Mouse (Mus musculus): ENCODE results near the gene Plekha4.

The Plekha4 gene

DNA sequence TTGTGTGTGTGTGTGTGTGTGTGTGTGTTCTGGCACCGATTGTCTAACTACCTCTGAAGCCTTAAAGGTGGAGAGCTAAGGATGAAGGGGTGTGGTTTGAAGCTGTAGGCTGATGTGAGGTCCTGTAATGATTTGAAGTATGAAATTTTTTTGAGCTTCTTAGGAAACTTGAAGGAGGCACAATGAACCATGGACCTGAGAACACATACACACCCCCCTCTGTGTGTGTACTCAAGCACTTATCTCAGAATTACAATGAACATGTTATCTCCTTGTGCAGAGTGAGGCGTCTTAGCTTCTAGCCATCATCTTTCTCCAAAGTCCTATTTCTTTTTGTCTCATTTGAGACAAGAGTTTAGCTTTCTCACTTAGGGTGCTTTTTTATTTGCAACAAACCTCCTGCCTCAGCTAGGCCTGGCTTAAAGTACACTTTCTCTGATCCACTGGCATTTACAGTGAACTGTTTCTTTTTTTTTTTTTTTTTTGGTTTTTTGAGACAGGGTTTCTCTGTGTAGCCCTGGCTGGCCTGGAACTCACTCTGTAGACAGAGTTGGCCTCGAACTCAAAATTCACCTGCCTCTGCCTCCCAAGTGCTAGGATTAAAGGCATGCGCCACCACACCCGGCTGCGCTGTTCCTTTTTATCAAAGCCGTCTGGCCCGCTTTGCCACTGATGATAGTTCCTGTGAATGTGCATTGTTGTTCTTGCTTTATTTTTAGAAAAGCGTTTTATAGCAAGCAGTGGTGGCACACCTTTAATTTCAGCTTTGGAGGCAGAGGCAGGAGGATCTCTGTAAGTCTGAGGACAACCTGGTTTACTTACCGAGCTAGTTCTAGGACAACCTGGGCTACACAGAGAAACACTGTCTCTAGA lies 42.7 kb downstream of the Plekha4 start:
- no peak for DNase-seq

DNA sequence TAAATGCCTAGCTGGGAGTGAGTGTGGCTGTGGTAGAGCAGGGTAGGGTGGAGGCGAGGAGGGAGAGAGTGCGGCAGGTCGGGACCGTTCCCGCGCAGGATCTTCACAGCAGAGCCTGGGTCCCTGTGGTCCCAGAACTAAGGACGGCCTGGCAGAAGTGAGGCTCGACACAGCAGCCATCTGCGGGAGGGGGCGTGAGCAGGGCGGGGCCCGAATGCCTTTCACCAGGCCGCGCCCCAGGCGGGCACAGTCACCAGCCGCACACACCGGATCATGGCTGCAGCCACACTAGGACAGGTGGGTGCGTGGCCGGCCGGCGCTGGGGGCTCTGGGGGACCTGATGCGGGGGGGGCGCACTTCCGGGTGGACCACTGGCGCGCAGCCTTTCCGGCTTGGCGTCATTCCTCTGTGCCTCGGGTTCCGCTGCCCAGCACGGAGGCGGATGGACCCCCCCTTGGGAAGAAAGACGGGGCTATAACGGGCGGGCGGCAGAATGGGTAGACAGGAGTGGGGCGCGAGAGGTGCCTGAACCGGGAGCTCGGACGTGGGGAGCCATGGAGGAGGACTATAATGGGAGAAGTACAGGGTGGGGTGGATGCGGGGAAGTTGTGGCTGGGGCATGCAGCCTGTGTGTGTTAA lies 44.1 kb downstream of the Plekha4 start, which contains the start of gene Bcat2:
TSS of gene Bcat2 (plus strand) at position 51 of the 639 bp plus-strand sequence.
- peak; percentile 80 to 81 for DNase-seq

GRCm38 (mm10) chr7:45571966-45572365 lies 45.8 kb downstream of the Plekha4 start:
- no peak for DNase-seq

DNA sequence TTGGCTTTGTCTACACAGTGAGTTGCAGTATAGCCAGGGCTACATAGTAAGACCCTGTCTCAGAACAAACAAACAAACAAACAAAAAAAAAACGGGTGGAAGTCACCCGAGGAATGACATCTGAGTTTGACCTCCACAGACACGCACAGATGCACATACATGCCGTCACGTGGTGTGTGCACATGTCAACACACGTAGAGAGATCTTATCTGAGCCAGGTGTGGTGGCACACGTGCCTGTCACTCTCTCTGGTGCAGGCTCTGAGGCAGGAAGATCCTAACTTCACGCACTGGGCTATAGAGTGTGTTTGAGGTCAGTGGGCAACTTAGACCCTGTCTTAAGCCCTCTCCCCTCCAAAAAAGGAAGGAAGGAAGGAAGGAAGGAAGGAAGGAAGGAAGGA lies 47.8 kb downstream of the Plekha4 start:
- DNase-seq, result no peak

- no peak for DNase-seq
These were observed 48.6 kb downstream of the Plekha4 start for GRCm38 (mm10) chr7:45574472-45575379.

GRCm38 (mm10) chr7:45585923-45586322 lies 59.8 kb downstream of the Plekha4 start:
- DNase-seq, result no peak

GRCm38 (mm10) chr7:45587631-45588592 lies 61.8 kb downstream of the Plekha4 start:
- no peak for DNase-seq

DNA sequence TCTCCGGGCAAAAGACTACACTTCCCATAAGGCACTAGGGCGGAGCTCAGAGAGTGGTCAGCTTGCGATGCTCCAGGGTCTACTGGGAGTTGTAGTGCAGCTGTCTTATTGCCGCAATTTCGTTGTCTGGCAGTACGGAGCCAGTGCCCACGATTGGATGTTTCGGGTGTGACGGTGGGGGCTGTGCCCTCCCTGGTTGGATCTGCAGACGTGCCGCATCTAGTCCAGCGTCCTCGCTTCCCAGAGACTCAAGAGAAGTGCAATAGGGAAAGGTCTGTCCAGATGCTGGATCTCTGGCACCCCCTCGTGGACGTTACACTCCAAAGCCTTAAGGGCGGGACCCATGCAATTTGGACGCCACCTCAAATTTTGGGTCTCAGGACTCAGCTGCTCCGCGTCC lies 63.0 kb downstream of the Plekha4 start:
- DNase-seq, result peak; percentile 94 to 97

- no peak for DNase-seq
These were observed 63.8 kb downstream of the Plekha4 start for GRCm38 (mm10) chr7:45589898-45590297.

GRCm38 (mm10) chr7:45590874-45591273 lies 64.7 kb downstream of the Plekha4 start:
- DNase-seq, result no peak

GRCm38 (mm10) chr7:45591880-45592279 lies 65.8 kb downstream of the Plekha4 start:
- DNase-seq, result no peak

- peak; percentile 73 to 87 for DNase-seq
These were observed 67.1 kb downstream of the Plekha4 start for GRCm38 (mm10) chr7:45593118-45593815.

DNA sequence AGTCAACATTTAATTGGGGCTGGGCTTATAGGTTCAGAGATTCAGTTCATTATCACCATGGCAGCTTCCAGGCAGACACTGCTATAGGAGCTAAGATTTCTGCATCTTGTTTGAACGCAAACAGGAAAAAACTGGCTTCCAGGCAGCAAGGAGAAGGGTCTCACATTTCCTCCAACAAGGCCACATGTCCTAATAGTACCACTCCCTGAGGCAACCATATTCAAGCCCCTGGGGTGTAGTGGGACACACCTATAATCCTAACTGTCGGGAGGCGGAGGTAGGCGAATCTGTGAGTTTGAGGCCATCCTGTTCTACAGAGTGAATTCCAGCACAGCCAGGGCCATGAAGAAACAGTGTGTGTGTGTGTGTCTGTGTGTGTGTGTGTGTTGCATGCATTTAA lies 69.0 kb downstream of the Plekha4 start:
- DNase-seq, result no peak

DNA sequence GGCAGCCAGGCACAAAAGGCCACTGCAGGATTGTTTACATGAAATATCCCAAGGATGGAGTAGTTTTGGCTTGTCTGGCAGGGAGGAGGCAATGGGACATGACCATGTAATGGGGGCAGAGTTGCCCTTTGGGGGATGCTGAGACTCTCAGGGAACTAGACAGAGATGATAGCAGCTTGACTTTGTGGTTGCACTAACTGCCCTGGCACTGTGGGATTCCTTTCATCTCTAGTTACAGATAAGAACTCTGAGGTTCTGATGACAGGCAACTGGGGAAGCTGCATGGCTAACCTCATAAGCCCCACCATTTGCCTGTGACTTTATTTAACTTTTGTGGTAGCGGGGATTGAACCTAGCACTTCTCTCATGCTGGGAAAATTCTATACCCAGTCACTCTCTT lies 70.0 kb downstream of the Plekha4 start:
- DNase-seq, result no peak

- DNase-seq, result no peak
These were observed 70.9 kb downstream of the Plekha4 start for GRCm38 (mm10) chr7:45597013-45597412.

- DNase-seq, result no peak
These were observed 71.4 kb downstream of the Plekha4 start for GRCm38 (mm10) chr7:45597527-45597926.

DNA sequence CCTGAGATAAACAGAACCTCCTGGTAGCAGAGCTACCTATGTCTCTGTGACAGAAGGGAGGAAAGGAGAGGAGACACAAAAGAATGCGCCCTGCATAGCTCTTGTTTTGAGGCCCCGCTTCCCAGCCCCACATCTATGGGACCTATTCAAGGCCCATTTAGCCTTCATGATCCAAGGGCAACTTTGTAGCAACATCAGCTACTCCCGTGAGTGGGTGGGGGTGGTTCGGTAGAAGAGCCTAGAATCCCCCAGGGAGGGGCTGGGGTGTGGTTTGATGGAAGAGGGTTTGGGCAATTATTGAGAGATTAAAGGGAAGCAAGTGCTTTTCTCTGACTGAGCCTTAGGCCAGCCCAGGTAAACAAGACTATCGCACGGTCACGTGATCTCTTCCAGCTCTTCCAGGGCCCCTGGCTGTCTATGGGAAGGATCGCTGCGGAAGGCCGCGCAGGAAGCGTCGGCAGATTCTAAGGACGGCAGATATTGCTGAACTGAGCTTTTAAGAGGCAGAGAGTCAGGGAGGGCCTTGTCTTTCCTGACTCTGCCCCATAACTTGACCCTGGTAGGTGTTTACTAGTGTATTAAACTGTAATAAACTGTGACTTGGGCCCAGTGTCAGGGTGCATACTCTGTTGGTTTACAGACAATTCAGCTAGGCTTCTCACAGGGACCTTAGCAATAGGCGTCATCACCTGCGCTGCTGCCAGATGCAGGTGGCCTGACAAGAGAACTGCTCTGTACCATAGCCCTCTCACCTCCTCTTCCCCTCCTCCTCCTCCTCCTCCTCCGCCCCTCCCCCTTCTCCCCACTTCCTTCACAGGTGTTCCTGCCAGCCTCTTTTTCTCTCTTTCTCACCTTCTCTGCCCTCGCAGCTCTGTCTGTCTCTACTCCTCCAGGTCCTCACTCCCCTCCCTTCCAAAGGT lies 73.1 kb downstream of the Plekha4 start:
- DNase-seq, result no peak
